Mouse (Mus musculus) forelimb bud, embryonic 11.5 days (tissue): ENCODE data around the gene Ppp1r8.
"Not testable (repeated sequence)": the region's sequence is repeated elsewhere in the genome, so short reads cannot be mapped to it uniquely, and the experiment has no call there.

ENCODE experiments used
- DNase-seq: peaks from one replicate; pipeline ENCODE4 v3.0.0-alpha.2; 2012; ENCODE audit warnings: low read depth, low spot score

The Ppp1r8 gene

GRCm38 (mm10) chr4:132806620-132807191, 36.3 kb downstream of the Ppp1r8 start:
- no peak for DNase-seq

DNA sequence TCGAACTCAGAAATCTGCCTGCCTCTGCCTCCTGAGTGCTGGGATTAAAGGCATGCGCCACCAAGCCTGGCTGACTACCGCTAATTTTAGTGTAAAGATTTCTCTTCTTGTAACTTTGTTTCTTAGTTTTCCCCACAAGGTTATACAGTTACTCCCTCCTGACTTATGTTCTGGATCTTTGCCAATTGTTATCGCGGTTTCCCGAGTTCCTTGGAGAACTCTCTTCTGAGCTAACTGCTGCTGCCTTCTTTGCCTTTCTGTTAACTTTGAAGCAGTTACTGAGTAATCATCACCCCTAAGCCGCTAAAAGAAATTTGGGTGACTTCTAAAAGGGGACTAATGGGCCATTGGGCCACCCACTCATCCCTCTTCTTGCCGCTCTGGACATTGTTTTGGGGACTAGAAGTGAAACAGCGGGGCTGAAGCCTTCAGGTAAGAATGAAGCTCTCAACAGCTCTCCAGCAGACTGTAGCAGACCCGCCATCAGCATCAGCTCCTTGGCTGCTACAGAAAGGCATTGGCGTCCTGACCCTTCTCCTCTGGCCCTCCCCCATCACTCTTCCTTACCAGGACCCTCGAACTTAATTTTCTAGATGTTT, 37.3 kb downstream of the Ppp1r8 start:
- DNase-seq: no peak

DNA sequence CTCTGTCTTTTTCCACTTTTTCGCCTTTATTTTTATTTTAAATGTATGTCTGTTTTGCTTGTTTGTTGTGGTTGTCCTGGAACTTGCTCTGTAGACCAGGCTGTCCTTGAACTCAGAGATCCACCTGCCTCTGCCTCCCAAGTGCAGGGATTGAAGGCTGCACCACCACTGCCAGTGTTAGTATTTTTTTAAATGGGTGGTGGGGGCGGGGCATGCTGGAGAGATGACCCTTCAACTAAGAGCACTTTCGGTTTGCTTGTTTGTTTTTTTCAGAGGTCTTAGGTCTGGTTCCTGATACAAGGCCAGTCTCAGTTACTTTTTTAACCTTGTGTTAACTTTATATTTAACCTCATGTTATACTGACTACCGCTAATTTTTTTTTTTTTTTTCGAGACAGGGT, 37.8 kb downstream of the Ppp1r8 start:
- DNase-seq: no peak

DNA sequence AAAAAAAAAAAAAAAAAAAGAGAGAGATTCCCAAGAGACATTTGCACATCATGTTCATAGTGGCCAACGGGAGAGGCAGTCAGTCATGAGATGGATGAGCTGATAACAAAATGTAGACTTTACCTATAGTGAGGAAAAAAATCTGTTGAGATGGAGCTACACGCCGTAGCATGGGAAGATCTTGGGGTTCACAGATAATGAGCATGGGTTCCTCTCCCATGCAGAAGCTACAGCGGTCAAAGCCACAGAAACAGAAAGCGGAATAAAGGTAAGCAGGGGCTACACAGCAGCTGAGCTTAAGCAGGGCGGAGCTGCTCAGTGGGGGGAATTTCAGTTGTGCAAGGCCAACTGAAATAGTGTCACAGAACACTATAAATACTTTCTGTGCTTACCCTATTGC, 38.6 kb downstream of the Ppp1r8 start:
- DNase-seq: no peak

GRCm38 (mm10) chr4:132803876-132804275, 39.1 kb downstream of the Ppp1r8 start:
- no peak for DNase-seq

DNA sequence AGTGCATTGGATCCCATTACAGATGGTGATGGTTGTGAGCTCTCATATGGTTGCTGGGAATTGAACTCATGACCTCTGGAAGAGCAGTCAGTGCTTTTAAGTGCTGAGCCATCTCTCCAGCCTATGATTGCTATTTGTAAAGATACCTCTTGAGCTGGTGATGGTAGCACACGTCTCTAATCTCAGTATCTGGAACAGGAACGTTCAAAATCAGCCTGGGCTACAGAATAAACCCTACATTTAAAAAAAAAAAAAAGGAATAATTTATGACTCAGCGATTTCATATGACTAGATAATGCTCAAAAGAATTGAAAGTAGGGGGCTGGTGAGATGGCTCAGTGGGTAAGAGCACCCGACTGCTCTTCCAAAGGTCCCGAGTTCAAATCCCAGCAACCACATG, 39.8 kb downstream of the Ppp1r8 start:
- no peak for DNase-seq

DNA sequence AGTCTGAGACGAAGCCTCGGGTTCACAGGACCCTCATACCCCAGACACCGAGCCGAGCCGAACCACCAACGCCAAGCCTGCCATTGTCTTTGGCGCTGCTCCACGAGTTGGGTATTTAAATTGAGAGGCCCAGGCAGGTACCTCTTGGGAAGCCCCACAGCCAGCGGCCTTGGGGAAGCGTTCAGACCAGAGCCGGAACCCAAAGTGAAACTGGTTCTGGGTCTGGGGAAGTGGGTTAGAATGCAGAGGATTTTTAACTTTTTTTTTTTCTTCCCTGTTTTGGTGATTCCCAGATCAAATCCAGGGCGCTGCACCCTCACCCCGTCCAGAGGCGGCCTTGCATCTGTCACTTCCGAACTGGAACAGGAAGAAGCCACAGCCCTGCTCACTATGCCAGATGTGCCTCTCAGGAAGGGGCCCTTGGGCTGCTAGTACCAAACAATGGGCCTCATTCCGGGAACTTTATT, 40.8 kb downstream of the Ppp1r8 start:
- no peak for DNase-seq

GRCm38 (mm10) chr4:132801176-132802077, 41.5 kb downstream of the Ppp1r8 start:
- no peak for DNase-seq

DNA sequence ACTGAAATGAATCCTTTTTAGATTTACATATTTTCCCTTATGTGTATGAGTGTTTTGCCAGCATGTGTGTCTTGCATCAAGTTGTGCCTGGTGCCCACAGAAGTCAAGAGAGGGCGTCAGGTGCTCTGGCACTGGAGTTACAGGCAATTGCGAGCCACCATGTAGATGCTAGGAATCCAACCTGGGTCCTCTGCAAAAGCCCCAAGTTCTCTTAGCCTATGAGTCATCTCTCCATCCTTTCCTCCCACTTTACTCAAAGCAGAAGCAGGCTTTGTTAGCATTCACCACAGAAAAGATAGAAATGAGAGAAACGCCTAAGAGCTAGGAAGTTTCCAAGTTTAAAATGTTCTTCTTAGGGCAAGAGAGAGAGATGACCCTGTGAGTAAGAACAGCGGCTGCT, 43.1 kb downstream of the Ppp1r8 start:
- DNase-seq: no peak

GRCm38 (mm10) chr4:132798666-132799065, 44.3 kb downstream of the Ppp1r8 start:
- DNase-seq: not testable (repeated sequence)

GRCm38 (mm10) chr4:132798028-132798427, 44.9 kb downstream of the Ppp1r8 start:
- DNase-seq: no peak

- DNase-seq: no peak
Measured at GRCm38 (mm10) chr4:132797461-132797860, 45.5 kb downstream of the Ppp1r8 start.

DNA sequence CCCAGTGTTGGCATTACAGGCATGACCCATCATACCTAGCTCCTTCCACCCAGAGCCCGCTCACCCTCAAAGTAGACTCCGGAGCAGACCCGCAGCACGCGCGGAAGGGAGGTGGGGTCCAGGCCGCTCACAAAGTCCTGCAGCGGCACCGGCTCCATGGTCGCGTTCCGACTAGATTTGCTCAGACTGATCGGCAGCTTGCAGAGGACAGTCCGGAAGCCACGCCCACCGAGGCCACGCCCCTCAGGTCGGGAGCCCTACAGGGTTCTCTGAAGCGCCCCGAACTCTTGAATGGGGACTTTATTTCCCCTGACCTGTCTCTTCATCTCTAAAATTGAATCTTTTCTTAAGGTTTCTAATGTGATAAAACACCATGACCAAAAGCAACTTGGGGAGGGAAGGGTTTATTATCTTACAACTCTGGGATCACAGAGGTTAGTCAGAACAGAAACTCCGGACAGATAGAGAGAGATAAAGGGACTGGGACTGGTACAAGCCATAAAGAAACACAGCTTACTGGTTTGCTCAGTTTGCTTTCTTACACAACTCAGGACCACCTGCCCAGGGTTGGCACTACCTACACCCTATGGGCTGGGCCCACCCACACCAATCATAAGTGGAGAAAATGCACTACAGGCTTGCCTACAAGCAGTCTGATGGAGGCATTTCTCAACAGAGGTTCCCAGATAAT, 46.6 kb downstream of the Ppp1r8 start, which contains the start of gene Themis2:
Themis2 (minus strand) TSS at position 192 of the 691 bp plus-strand sequence.
- peak; percentile 17 for DNase-seq

GRCm38 (mm10) chr4:132795171-132795570, 47.8 kb downstream of the Ppp1r8 start:
- DNase-seq: no peak

- DNase-seq: no peak
Measured at GRCm38 (mm10) chr4:132794760-132795159, 48.2 kb downstream of the Ppp1r8 start.

DNA sequence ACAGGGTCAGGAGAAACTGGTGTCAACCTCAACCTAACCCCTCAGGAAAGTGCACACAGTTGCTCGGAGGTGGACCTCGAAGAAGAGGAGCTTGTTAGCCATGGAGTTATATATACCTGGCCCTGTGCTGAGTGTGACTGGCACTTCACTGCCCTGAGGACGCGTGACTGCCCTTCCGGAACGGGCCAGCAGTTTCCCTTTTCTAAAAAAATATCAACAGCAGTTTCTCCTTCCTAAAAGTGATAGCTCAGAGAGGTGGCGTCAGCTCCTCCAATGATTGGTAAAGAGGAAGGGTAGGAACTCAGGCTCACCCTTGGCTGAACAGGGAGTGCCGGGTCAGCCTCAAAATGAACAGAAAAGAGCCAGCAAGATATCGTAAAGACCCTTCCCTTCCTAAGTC, 48.9 kb downstream of the Ppp1r8 start:
- no peak for DNase-seq

- DNase-seq: not testable (repeated sequence)
Measured at GRCm38 (mm10) chr4:132793322-132794004, 49.5 kb downstream of the Ppp1r8 start.

- DNase-seq: no peak
Measured at GRCm38 (mm10) chr4:132789731-132790130, 53.2 kb downstream of the Ppp1r8 start.

DNA sequence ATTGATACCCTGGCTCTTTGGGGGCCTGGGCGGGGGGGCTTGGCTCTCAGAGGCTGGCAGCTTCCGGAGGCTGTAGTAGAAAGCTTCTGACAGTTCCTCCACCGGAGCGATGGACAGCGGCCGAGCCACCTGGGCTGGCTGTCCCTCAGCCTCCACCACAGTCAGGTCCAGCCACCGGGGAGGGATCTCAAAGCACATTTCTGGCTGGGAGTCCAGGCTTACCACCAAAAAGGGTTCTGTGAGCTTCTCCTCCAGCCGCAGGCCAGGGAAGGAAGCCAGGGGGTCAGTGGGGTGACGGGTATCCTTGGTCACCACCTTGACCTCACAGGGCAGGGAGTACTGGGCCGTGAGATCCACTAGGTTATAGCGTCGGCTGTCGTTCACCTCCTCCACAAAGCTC, 57.7 kb downstream of the Ppp1r8 start:
- no peak for DNase-seq

DNA sequence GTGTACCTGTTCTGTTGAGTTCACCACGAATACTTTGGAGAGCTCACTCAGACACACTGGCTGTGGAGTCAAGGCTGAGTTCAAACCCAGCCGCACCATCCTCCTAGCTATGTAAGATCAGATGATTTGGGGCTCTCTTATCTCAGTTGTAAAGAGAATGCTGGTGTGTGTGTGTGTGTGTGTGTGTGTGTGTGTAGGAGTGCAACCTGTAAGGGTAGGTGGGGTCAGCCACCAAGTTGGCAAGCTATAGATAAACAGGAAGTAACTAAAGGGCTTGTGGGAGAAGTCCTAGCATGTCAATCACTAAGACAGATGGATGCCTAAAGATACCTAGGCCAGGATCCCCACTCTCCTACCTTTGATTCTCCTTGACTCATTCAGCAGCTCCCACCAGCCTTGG, 59.2 kb downstream of the Ppp1r8 start:
- DNase-seq: no peak

DNA sequence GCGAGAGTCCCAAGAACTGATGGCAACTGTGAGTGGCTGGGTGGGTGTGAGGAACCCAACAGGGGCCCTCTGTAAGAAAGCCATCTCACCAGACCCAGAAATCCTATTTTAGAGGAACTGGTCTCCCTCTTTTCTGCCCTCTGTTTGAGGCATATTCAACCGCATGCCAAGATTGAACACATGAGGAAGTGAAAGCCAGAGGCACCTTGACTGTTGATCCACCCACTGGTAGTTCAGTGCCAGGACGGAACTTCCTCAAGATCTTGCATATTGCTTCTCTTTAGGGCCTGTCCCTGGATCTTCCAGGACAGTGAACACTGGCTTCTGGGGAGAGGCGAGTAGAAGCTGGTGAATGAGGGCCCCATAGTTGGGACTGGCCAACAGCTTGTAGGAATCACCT, 62.7 kb downstream of the Ppp1r8 start:
- DNase-seq: no peak
